Mouse (Mus musculus): ENCODE results near the gene Fchsd2.

The Fchsd2 gene

GRCm38 (mm10) chr7:101170482-101170881, 77.8 kb downstream of the Fchsd2 start:
- no peak for DNase-seq (ENCODE audit: inconsistent age in 2 of 2, low spot score in 1 of 2)

- DNase-seq (ENCODE audit: inconsistent age in 2 of 2, low spot score in 1 of 2): no peak
Observed at GRCm38 (mm10) chr7:101171002-101171401, 78.3 kb downstream of the Fchsd2 start.

- no peak for DNase-seq (ENCODE audit: inconsistent age in 2 of 2, low spot score in 1 of 2)
Observed at GRCm38 (mm10) chr7:101173331-101173730, 80.7 kb downstream of the Fchsd2 start.

- DNase-seq (ENCODE audit: inconsistent age in 2 of 2, low spot score in 1 of 2): no peak
Observed at GRCm38 (mm10) chr7:101178751-101179150, 86.1 kb downstream of the Fchsd2 start.

- no peak for DNase-seq (ENCODE audit: inconsistent age in 2 of 2, low spot score in 1 of 2)
Observed at GRCm38 (mm10) chr7:101191326-101191969, 98.8 kb downstream of the Fchsd2 start.

- DNase-seq (ENCODE audit: inconsistent age in 2 of 2, low spot score in 1 of 2): no peak
Observed at GRCm38 (mm10) chr7:101210826-101211225, 118.2 kb downstream of the Fchsd2 start.

- DNase-seq (ENCODE audit: inconsistent age in 2 of 2, low spot score in 1 of 2): no peak
Observed at GRCm38 (mm10) chr7:101213515-101214263, 121.0 kb downstream of the Fchsd2 start.

- DNase-seq (ENCODE audit: inconsistent age in 2 of 2, low spot score in 1 of 2): no peak
Observed at GRCm38 (mm10) chr7:101216724-101217123, 124.1 kb downstream of the Fchsd2 start.

- no peak for DNase-seq (ENCODE audit: inconsistent age in 2 of 2, low spot score in 1 of 2)
Observed at GRCm38 (mm10) chr7:101223501-101223900, 130.8 kb downstream of the Fchsd2 start.

- DNase-seq (ENCODE audit: inconsistent age in 2 of 2, low spot score in 1 of 2): peak in 1 of 2 experiments; percentile 41
Observed at GRCm38 (mm10) chr7:101229336-101229735, 136.7 kb downstream of the Fchsd2 start.

GRCm38 (mm10) chr7:101231458-101231857, 138.8 kb downstream of the Fchsd2 start:
- DNase-seq (ENCODE audit: inconsistent age in 2 of 2, low spot score in 1 of 2): peak in 1 of 2 experiments; percentile 70

- no peak for DNase-seq (ENCODE audit: inconsistent age in 2 of 2, low spot score in 1 of 2)
Observed at GRCm38 (mm10) chr7:101232716-101233115, 140.1 kb downstream of the Fchsd2 start.

GRCm38 (mm10) chr7:101236712-101237473, 144.2 kb downstream of the Fchsd2 start:
- no peak for DNase-seq (ENCODE audit: inconsistent age in 2 of 2, low spot score in 1 of 2)

GRCm38 (mm10) chr7:101248760-101249159, 156.1 kb downstream of the Fchsd2 start:
- no peak for DNase-seq (ENCODE audit: inconsistent age in 2 of 2, low spot score in 1 of 2)

- DNase-seq (ENCODE audit: inconsistent age in 2 of 2, low spot score in 1 of 2): no peak
Observed at GRCm38 (mm10) chr7:101249173-101249572, 156.5 kb downstream of the Fchsd2 start.

- no peak for DNase-seq (ENCODE audit: inconsistent age in 2 of 2, low spot score in 1 of 2)
Observed at GRCm38 (mm10) chr7:101253071-101253470, 160.4 kb downstream of the Fchsd2 start.

GRCm38 (mm10) chr7:101258482-101258881, 165.8 kb downstream of the Fchsd2 start:
- no peak for DNase-seq (ENCODE audit: inconsistent age in 2 of 2, low spot score in 1 of 2)

- no peak for DNase-seq (ENCODE audit: inconsistent age in 2 of 2, low spot score in 1 of 2)
Observed at GRCm38 (mm10) chr7:101261941-101262546, 169.4 kb downstream of the Fchsd2 start.

GRCm38 (mm10) chr7:101263511-101263910, 170.8 kb downstream of the Fchsd2 start:
- DNase-seq (ENCODE audit: inconsistent age in 2 of 2, low spot score in 1 of 2): peak; percentile 40 to 82

GRCm38 (mm10) chr7:101267457-101268259, 175.0 kb downstream of the Fchsd2 start:
- no peak for DNase-seq (ENCODE audit: inconsistent age in 2 of 2, low spot score in 1 of 2)

All from adrenal gland, adult (tissue).